Mouse (Mus musculus) forebrain, embryonic 11.5 days (tissue): ENCODE measurements around the gene Ackr2. TPM values are rescaled to one million over a fixed set of nuclear protein-coding genes. Genes with fewer than 3 reads are reported as not detected.

Experiments
- ATAC-seq: fragments of 200-750 bp; cut with Nextera tagmentation; replicated peaks from 2 replicates; pipeline ENCODE4 v1.8.0; 2017; ENCODE audit warnings: moderate TSS enrichment; ENCODE audit not compliant: low FRiP score
- DNase-seq: peaks from one replicate; pipeline ENCODE4 v3.0.0-alpha.2; 2017; ENCODE audit warnings: low spot score
- H3K27ac ChIP-seq: fragments of 300-500 bp; sonication (generic); 2 replicates; pipeline ENCODE4 v1.5.1; 2014; ENCODE audit warnings: low read depth, low read length
- H3K27me3 ChIP-seq: fragments of 300-500 bp; sonication (generic); 2 replicates; pipeline ENCODE4 v1.6.1; 2014; ENCODE audit warnings: mild to moderate bottlenecking, low read length, mixed read lengths; ENCODE audit not compliant: control insufficient read depth, insufficient read depth
- H3K36me3 ChIP-seq: fragments of 300-500 bp; sonication (generic); 2 replicates; pipeline ENCODE4 v1.6.1; 2014; ENCODE audit warnings: mild to moderate bottlenecking, low read length, moderate library complexity, mixed read lengths; ENCODE audit not compliant: control insufficient read depth, insufficient read depth
- H3K4me1 ChIP-seq: fragments of 300-500 bp; sonication (generic); replicated peaks from 2 replicates; pipeline ENCODE4 v1.6.1; 2014; ENCODE audit warnings: low read length, mixed read lengths; ENCODE audit not compliant: control insufficient read depth, insufficient read depth
- H3K4me2 ChIP-seq: fragments of 300-500 bp; sonication (generic); 2 replicates; pipeline ENCODE4 v1.6.1; 2014; ENCODE audit warnings: low read depth, mild to moderate bottlenecking, low read length, moderate library complexity, mixed read lengths; ENCODE audit not compliant: severe bottlenecking
- H3K4me3 ChIP-seq: fragments of 300-500 bp; sonication (generic); 2 replicates; pipeline ENCODE4 v1.5.1; 2014; ENCODE audit warnings: low read depth, low read length
- H3K9ac ChIP-seq: fragments of 300-500 bp; sonication (generic); 2 replicates; pipeline ENCODE4 v1.6.1; 2014; ENCODE audit warnings: low read length
- H3K9me3 ChIP-seq: fragments of 300-500 bp; sonication (generic); 2 replicates; pipeline ENCODE4 v1.6.1; 2016; ENCODE audit warnings: low read length, mixed read lengths; ENCODE audit not compliant: control insufficient read depth
- WGBS: fragments of 180-500 bp; shearing (Covaris S2); extraction: QIAGEN DNeasy Blood & Tissue Kit; methylation state at CpG from one replicate; pipeline ENCODE4 v1.1.7; 2014; 5-methylcytosine and 5-hydroxymethylcytosine counted together
- polyA plus RNA-seq: library from polyadenylated mRNA; unstranded; fragments of >200 nt; fragmentation: Nextera tagmentation; extraction: Ambion mirVana; gene quantifications from 2 replicates; pipeline ENCODE4 v1.2.1, GENCODE M21; 2014

Ackr2 gene
- polyA plus RNA-seq, 1 experiment from 2014 or later, result 1.4 TPM

DNA sequence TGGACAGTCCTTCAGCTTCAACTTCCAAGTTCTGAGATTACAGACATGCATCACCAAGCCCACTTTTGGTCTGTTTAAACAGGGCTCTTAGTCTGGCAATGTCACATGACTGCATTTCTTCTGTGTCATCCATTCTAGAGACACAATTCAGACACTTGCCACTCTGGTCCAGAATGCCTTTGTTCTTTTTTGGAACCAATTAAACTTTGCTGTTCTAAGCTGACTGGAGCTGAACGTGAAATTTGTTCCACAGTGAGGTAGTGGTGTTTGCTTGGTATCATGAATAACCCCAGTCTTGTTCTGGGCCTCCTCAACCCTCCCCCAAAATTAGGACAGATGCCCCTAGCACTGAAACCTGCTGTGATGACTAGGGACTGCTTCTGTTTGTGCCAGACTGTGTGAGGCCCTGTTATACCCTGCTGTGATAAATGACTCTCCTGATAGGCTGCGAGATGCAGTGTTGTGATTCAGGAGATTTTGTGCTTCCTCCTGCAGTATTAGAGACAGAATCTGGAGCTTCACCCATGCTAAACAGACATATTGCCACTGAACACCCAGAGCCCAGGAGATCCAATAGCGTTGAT lies 32.6 kb upstream of the Ackr2 start:
- H3K9me3 ChIP-seq, result no peaks in the 10 kb centered on the region
- H3K9ac ChIP-seq, result no peak overlapping the region
- DNase-seq, result peak; percentile 8
- 43% methylated on average over 3 of the region's 3 CpGs for WGBS
- H3K36me3 ChIP-seq, result no peaks in the 10 kb centered on the region
- no peaks in the 10 kb centered on the region for H3K4me1 ChIP-seq
- no peaks in the 10 kb centered on the region for H3K27me3 ChIP-seq
- no peak overlapping the region for H3K4me2 ChIP-seq
- H3K4me3 ChIP-seq, result no peak overlapping the region
- no peak overlapping the region for H3K27ac ChIP-seq
- no peak for ATAC-seq

DNA sequence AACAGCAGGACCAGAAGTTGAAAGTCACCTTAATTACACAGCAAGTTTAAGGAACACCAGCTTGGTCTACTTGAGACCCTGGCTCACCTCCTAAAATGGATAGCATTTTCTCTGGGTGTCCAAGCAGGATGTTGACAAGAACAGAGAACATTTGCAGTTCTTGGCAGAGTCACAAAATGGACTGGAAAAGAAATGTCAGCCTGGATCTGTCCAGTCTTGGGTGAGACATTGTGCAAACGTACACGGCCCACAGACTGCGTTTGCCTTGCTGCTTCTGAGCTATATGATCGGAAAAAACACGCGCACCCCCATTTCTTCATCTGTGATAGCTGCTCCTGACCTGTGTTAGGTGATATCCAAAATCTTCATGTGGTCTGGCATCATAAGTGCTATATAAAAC lies 30.5 kb upstream of the Ackr2 start:
- H3K4me3 ChIP-seq, result no peak overlapping the region
- peak; percentile 10 for DNase-seq
- WGBS, result 91% methylated on average over 6 of the region's 6 CpGs
- H3K9ac ChIP-seq, result no peak overlapping the region
- H3K27ac ChIP-seq, result no peak overlapping the region
- H3K36me3 ChIP-seq, result no peaks in the 10 kb centered on the region
- H3K27me3 ChIP-seq, result no peaks in the 10 kb centered on the region
- ATAC-seq, result no peak
- H3K9me3 ChIP-seq, result no peaks in the 10 kb centered on the region
- no peaks in the 10 kb centered on the region for H3K4me1 ChIP-seq
- H3K4me2 ChIP-seq, result no peak overlapping the region

DNA sequence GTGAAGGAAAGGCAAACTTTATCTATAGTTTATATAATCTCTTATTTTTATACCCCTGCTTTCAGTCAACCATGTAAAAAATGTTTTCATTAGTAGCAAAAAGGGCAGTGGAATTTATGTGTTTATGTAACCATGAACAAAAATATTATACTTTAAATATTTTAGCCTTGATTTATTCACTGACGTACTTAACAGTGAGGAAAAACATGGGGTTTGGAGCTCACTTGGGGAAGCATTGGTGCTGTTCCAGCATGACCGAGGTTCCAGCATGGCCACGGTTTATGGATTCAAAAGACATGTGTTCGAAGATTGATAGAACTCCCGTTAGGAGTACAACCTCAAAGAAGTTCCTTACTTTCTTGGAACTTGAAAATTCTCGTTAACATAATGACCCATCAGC lies 29.9 kb upstream of the Ackr2 start:
- H3K9me3 ChIP-seq, result no peaks in the 10 kb centered on the region
- no peaks in the 10 kb centered on the region for H3K36me3 ChIP-seq
- 81% methylated on average over 6 of the region's 6 CpGs for WGBS
- H3K9ac ChIP-seq, result no peak overlapping the region
- H3K4me3 ChIP-seq, result no peak overlapping the region
- DNase-seq, result peak; percentile 26
- no peak for ATAC-seq
- no peaks in the 10 kb centered on the region for H3K27me3 ChIP-seq
- no peak overlapping the region for H3K4me2 ChIP-seq
- H3K27ac ChIP-seq, result no peak overlapping the region
- H3K4me1 ChIP-seq, result no peaks in the 10 kb centered on the region

DNA sequence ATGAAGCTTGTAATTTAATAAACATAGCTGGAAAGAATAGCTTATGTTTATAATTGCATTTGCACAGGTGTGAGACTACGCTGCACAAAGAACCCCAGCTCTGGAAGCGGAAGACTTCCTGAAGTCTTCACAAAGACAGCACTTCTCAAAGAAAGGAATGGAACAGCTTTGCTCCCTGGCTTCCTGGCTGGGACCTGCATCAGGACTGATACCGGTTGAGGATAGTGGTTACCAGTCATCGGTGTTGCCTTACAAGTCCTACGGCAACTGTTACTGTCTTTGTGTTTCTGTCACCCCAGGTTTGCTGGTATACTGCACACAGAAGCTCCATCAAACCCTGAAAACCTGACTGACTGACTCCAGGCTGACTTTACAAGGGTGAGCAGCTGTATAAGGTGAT lies 28.7 kb upstream of the Ackr2 start:
- Histone ChIP-seq H3K4me1 (no peaks in the 10 kb centered on the region), H3K36me3 (no peaks in the 10 kb centered on the region), H3K9ac (no peak overlapping the region), H3K27me3 (no peaks in the 10 kb centered on the region), H3K9me3 (no peaks in the 10 kb centered on the region), H3K27ac (no peak overlapping the region), H3K4me3 (no peak overlapping the region), H3K4me2 (no peak overlapping the region)
- ATAC-seq (no peak), DNase-seq (peak; percentile 19)
- 90% methylated on average over 5 of the region's 5 CpGs for WGBS

DNA sequence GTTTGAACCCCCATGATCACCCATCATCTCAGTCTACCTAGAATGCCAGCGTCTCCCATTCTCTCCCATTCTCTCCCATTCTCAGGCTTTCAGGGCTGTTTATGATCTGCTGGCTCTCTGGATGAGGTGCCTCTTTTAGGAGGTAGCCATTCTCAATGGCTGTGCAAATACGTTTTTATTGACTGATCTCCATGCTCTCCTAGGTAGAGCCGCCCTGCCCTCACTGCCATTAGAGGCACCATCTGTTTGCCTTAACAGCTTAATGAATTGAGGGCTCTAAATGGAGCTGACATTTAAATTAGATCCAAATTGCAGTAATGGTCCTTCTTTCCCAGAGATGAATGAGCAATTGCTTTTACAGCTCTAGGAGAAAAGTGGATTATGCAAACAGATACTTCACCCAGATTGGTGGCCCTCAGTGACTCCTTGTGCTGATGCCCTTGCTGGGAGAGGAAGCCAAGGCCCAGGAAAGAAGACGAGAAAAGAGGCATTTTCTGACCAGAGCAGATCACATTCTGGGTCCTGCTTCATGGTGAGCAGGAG lies 28.1 kb upstream of the Ackr2 start:
- no peak for ATAC-seq
- Histone ChIP-seq H3K9me3 (no peaks in the 10 kb centered on the region), H3K4me3 (no peak overlapping the region), H3K4me2 (no peak overlapping the region), H3K9ac (no peak overlapping the region), H3K4me1 (no peaks in the 10 kb centered on the region), H3K27ac (no peak overlapping the region), H3K27me3 (no peaks in the 10 kb centered on the region), H3K36me3 (no peaks in the 10 kb centered on the region)
- DNase-seq, result peak; percentile 21
- 58% methylated on average over 4 of the region's 4 CpGs for WGBS

DNA sequence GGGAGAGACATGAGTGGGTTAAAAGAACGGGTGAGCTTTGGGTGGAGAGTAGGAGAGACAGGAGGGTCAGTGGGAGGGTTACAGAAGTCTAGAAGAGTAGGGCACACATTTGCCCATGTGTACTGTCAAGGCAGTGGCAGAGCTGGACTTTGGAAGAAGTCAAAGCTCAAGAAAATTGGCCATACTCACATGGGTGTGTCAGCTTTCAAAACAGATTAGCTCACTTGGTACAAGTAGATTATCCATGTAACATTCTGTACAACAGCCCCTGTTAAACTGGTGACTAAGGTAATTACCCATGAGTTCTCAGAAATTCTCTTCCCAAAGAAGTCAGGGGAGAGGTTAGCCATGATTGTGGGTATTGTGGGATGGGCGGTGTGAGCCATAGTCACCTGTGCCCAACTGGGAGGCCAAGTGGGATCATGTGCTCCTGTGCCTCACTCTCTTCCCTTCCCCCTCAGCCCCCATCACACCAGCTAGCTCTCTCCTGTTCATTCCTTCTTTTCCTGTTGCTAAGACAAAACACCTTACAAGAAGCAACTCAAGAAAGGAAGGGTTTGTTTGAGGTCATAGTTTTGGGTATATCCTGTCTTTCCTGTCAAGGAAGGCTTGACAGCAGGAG lies 26.0 kb upstream of the Ackr2 start:
- no peaks in the 10 kb centered on the region for H3K9me3 ChIP-seq
- H3K27me3 ChIP-seq, result no peaks in the 10 kb centered on the region
- H3K4me1 ChIP-seq, result no peaks in the 10 kb centered on the region
- DNase-seq (peak; percentile 28), ATAC-seq (no peak)
- H3K4me2 ChIP-seq, result no peak overlapping the region
- no peak overlapping the region for H3K9ac ChIP-seq
- no peaks in the 10 kb centered on the region for H3K36me3 ChIP-seq
- H3K4me3 ChIP-seq, result no peak overlapping the region
- 89% methylated on average over 2 of the region's 2 CpGs for WGBS
- no peak overlapping the region for H3K27ac ChIP-seq

DNA sequence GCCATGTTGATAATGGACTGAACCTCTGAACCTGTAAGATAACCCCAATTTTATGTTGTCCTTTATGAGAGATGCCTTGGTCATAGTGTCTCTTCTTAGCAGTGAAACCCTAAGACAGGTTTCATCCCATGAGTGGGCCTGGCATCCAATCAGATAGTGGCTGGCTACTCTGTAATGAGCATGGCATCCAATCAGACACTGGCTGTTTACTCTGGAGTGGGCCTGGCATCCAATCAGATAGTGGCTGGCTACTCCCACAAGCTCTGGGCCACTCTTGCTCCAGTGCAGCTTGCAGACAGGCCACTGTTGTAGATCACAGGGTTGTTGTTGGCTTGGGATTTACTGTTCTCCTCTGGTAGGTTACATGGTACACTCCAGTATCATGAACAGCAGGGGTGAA lies 24.6 kb upstream of the Ackr2 start:
- Histone ChIP-seq H3K4me3 (no peak overlapping the region), H3K36me3 (no peaks in the 10 kb centered on the region), H3K9me3 (no peaks in the 10 kb centered on the region), H3K9ac (no peak overlapping the region), H3K27ac (no peak overlapping the region), H3K4me2 (no peak overlapping the region), H3K4me1 (no peaks in the 10 kb centered on the region), H3K27me3 (no peaks in the 10 kb centered on the region)
- ATAC-seq, result no peak
- DNase-seq, result peak; percentile 45

DNA sequence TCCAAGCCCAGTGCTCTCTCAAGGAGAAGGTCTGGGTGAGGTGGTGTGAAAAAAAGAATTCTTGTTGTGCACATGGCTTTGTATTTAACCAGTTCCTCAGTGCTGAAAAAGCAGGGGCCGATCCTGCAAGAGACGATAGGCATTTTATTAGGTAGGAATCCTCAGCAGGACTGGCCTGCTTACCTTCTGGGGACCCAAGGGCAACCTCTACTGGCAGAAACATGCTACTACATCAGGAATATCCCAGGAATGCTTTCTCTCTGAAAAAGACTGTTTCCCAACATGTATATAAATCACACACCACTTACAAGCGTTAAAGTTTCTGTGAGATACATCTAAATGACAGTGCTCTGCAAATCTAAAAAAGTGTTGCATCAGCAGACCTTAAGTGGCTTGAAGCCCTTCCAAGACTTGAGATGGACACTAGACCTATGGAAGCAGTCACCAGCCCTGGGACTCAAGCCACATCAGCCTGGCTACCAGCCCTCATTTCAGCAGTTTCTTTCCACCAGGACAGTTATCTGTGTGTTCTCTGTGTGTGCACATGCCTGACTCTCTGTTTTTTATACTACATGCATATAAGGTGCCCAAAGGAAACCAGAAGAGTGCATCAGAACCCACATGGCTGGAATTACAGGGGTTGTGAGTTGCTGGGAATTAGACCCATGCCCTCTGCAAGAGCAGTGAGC lies 21.0 kb upstream of the Ackr2 start:
- H3K9ac ChIP-seq, result no peak overlapping the region
- 26% methylated on average over 3 of the region's 3 CpGs for WGBS
- peak; percentile 58 for DNase-seq

More for the DNA sequence above, 21.0 kb upstream of the Ackr2 start:
- no peak overlapping the region for H3K27ac ChIP-seq
- H3K9me3 ChIP-seq, result no peaks in the 10 kb centered on the region
- no peak overlapping the region for H3K4me3 ChIP-seq
- H3K4me1 ChIP-seq, result no peaks in the 10 kb centered on the region
- H3K4me2 ChIP-seq, result no peak overlapping the region
- no peaks in the 10 kb centered on the region for H3K36me3 ChIP-seq
- ATAC-seq, result no peak
- H3K27me3 ChIP-seq, result no peaks in the 10 kb centered on the region
